Mouse (Mus musculus) spleen, postnatal 14 days (tissue): ENCODE data around the gene Mavs.

ENCODE experiments used
- DNase-seq, 2 experiments: peaks; one replicate each; pipeline ENCODE4 v3.0.0; 2021 to 2022; ENCODE audit warnings: low spot score in 2 of 2

The Mavs gene

GRCm38 (mm10) chr2:131233307-131234126 lies at the start of gene Mavs:
TSS of gene Mavs (plus strand) at chr2:131234063.
- DNase-seq = peak; percentile 91 to 93

GRCm38 (mm10) chr2:131186343-131186742 lies 47.5 kb upstream of the Mavs start:
- no peak for DNase-seq

- peak; percentile 87 to 88 for DNase-seq
Observed at GRCm38 (mm10) chr2:131186771-131187601, 46.9 kb upstream of the Mavs start, which contains the start of the genes Cdc25b and Spef1. TSS of gene Cdc25b (plus strand) at chr2:131186949. TSS of gene Spef1 (minus strand) at chr2:131187282.

- DNase-seq = no peak
Observed at GRCm38 (mm10) chr2:131187602-131187922, 46.3 kb upstream of the Mavs start.

GRCm38 (mm10) chr2:131188311-131188710 lies 45.6 kb upstream of the Mavs start:
- DNase-seq = no peak

GRCm38 (mm10) chr2:131189521-131190309 lies 44.1 kb upstream of the Mavs start:
- DNase-seq = no peak

GRCm38 (mm10) chr2:131190344-131191004 lies 43.4 kb upstream of the Mavs start:
- no peak for DNase-seq

- DNase-seq = no peak
Observed at GRCm38 (mm10) chr2:131191005-131191390, 42.9 kb upstream of the Mavs start.

- no peak for DNase-seq
Observed at GRCm38 (mm10) chr2:131196606-131197316, 37.1 kb upstream of the Mavs start.

- DNase-seq = no peak
Observed at GRCm38 (mm10) chr2:131200710-131201109, 33.2 kb upstream of the Mavs start.

- DNase-seq = no peak
Observed at GRCm38 (mm10) chr2:131201262-131201661, 32.6 kb upstream of the Mavs start.

GRCm38 (mm10) chr2:131203816-131204409 lies 29.9 kb upstream of the Mavs start:
- no peak for DNase-seq

GRCm38 (mm10) chr2:131204410-131204981 lies 29.4 kb upstream of the Mavs start:
- DNase-seq = peak in 1 of 2 experiments; percentile 44

GRCm38 (mm10) chr2:131205521-131206182 lies 28.2 kb upstream of the Mavs start:
- DNase-seq = no peak

- no peak for DNase-seq
Observed at GRCm38 (mm10) chr2:131206778-131207177, 27.1 kb upstream of the Mavs start, which contains the start of gene Ap5s1. TSS of gene Ap5s1 (plus strand) at chr2:131207078.

- DNase-seq = no peak
Observed at GRCm38 (mm10) chr2:131208356-131208755, 25.5 kb upstream of the Mavs start.

- DNase-seq = no peak
Observed at GRCm38 (mm10) chr2:131209125-131209795, 24.6 kb upstream of the Mavs start.

- DNase-seq = peak; percentile 85 to 94
Observed at GRCm38 (mm10) chr2:131209969-131210792, 23.7 kb upstream of the Mavs start.
